ENCODE assay signal across 8 mouse cellular contexts in the genomic region with DNA sequence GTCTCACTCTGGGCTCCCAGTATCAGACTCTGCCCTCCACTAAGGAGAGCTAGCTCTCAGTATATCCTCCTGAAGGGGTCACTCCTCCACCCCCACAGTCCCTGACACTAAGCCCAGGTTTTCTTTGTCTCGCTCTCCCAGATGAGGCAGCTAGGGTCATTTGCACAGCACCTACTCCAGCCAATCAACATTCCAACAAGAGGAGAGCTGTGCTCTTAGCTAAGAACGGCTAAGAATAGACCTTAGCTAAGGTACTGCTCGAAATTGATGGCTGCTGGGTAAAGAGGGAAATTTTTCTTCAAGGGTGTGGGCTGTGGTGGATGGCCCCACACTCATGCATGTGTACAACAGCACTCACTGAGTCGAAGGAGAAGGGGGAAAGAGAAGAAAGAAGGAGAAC.
A peak's percentile ranks its signal among the peaks of the same experiment; 100 is the strongest.
DNase-seq lines count a peak whose midpoint lies in the region; ATAC-seq and TF ChIP-seq lines count a peak whose summit lies in the region.

No protein-coding gene starts in this region.

- TF ChIP-seq CTCF in forebrain, postnatal 0 days (IDR thresholded peaks at IDR 0.05; ENCODE audit: low read depth): no peak

- no peak for TF ChIP-seq POLR2A in myocyte (IDR thresholded peaks at IDR 0.05; ENCODE audit: insufficient read length, low read depth)

- H3K4me3 ChIP-seq in forebrain, embryonic 10.5 days: peak overlapping the region; percentile 49
- H3K4me3 ChIP-seq in forebrain, postnatal 0 days (ENCODE audit: low read depth, low read length): no peak overlapping the region
- H3K4me3 ChIP-seq in heart, embryonic 10.5 days: peak overlapping the region; percentile 57
- H3K4me3 ChIP-seq in limb, embryonic 10.5 days: peak overlapping the region; percentile 46
- H3K4me3 ChIP-seq in myocyte: no peak overlapping the region

- H3K79me2 ChIP-seq in myocyte (ENCODE audit: control insufficient read depth, insufficient read depth): no peaks in the 10 kb centered on the region

- H3K4me2 ChIP-seq in forebrain, postnatal 0 days (ENCODE audit: low read depth): no peak overlapping the region
- peak overlapping the region; percentile 77 for H3K4me2 ChIP-seq in myocyte (ENCODE audit: low read depth)

- no peaks in the 10 kb centered on the region for H3K9me3 ChIP-seq in forebrain, embryonic 10.5 days
- no peaks in the 10 kb centered on the region for H3K9me3 ChIP-seq in forebrain, postnatal 0 days (ENCODE audit: low read length)
- H3K9me3 ChIP-seq in heart, embryonic 10.5 days: no peaks in the 10 kb centered on the region
- H3K9me3 ChIP-seq in limb, embryonic 10.5 days (replicated peaks): no peaks in the 10 kb centered on the region

- peaks cover 10% of the 10 kb centered on the region for H3K4me1 ChIP-seq in forebrain, embryonic 10.5 days
- H3K4me1 ChIP-seq in forebrain, postnatal 0 days (ENCODE audit: insufficient read depth): no peaks in the 10 kb centered on the region
- H3K4me1 ChIP-seq in heart, embryonic 10.5 days: peaks cover 10% of the 10 kb centered on the region; the same call in 1 of the 2 replicates
- peaks cover 10% of the 10 kb centered on the region for H3K4me1 ChIP-seq in limb, embryonic 10.5 days

- H3K27me3 ChIP-seq in forebrain, embryonic 10.5 days (ENCODE audit: poor library complexity, severe bottlenecking): no peaks in the 10 kb centered on the region
- H3K27me3 ChIP-seq in forebrain, postnatal 0 days (ENCODE audit: insufficient read depth, low read length): no peaks in the 10 kb centered on the region; the same call in 1 of the 2 replicates
- H3K27me3 ChIP-seq in heart, embryonic 10.5 days (ENCODE audit: insufficient read depth, poor library complexity, severe bottlenecking): no peaks in the 10 kb centered on the region
- no peaks in the 10 kb centered on the region for H3K27me3 ChIP-seq in limb, embryonic 10.5 days (ENCODE audit: low read depth, poor library complexity, severe bottlenecking)
- no peaks in the 10 kb centered on the region for H3K27me3 ChIP-seq in myocyte (ENCODE audit: control insufficient read depth, insufficient read depth, insufficient read length)

- DNase-seq in forebrain, embryonic 10.5 days (ENCODE audit: extremely low spot score, low spot score): no peak
- DNase-seq in forebrain, postnatal 0 days: no peak
- DNase-seq in heart, embryonic 10.5 days (ENCODE audit: low spot score): peak; percentile 80
- no peak for DNase-seq in limb, embryonic 10.5 days (ENCODE audit: low spot score)
- no peak for DNase-seq in left cerebral cortex, adult 9 months (ENCODE audit: low spot score in 2 of 2)
- no peak for DNase-seq in gastrocnemius, postnatal 4 days (ENCODE audit: low spot score in 2 of 2)
- DNase-seq in kidney, adult 11 months: no peak

- WGBS in forebrain, embryonic 10.5 days: 25% methylated on average over 4 of the region's 4 CpGs
- WGBS in forebrain, postnatal 0 days: 25% methylated on average over 4 of the region's 4 CpGs
- WGBS in heart, embryonic 10.5 days: 14% methylated on average over 4 of the region's 4 CpGs
- WGBS in limb, embryonic 10.5 days: 14% methylated on average over 4 of the region's 4 CpGs

- no peak overlapping the region for H3ac ChIP-seq in myocyte (ENCODE audit: control insufficient read depth, insufficient read length)

- ATAC-seq in forebrain, postnatal 0 days: no peak

- H3K36me3 ChIP-seq in forebrain, embryonic 10.5 days (replicated peaks): no peaks in the 10 kb centered on the region
- H3K36me3 ChIP-seq in forebrain, postnatal 0 days (ENCODE audit: insufficient read depth): no peaks in the 10 kb centered on the region
- no peaks in the 10 kb centered on the region for H3K36me3 ChIP-seq in heart, embryonic 10.5 days
- H3K36me3 ChIP-seq in limb, embryonic 10.5 days: no peaks in the 10 kb centered on the region
- no peaks in the 10 kb centered on the region for H3K36me3 ChIP-seq in myocyte (ENCODE audit: control insufficient read depth, insufficient read depth)

- H3K9ac ChIP-seq in forebrain, postnatal 0 days: no peak overlapping the region

- peak overlapping the region; percentile 74; the same call in 1 of the 2 replicates for H3K27ac ChIP-seq in forebrain, embryonic 10.5 days
- no peak overlapping the region for H3K27ac ChIP-seq in forebrain, postnatal 0 days (ENCODE audit: low read depth, low read length)
- peak overlapping the region; percentile 88 for H3K27ac ChIP-seq in heart, embryonic 10.5 days
- peak overlapping the region; percentile 82 for H3K27ac ChIP-seq in limb, embryonic 10.5 days

TF ChIP-seq in myocyte, 11 proteins besides CTCF, POLR2A, EP300 and RAD21:
- TF ChIP-seq E2F4 (IDR thresholded peaks at IDR 0.05; ENCODE audit: insufficient read depth): no peak
- TF ChIP-seq TCF12 (IDR thresholded peaks at IDR 0.05; ENCODE audit: insufficient read depth, poor library complexity, severe bottlenecking): no peak
- no peak for TF ChIP-seq POLR2AphosphoS2 (IDR thresholded peaks at IDR 0.05; ENCODE audit: insufficient read length, low read depth)
- TF ChIP-seq MYOG (IDR thresholded peaks at IDR 0.05; ENCODE audit: control insufficient read depth in 1 of 3, insufficient read depth in 1 of 3, insufficient read length in 2 of 3, low read depth in 2 of 3): no peak
- no peak for TF ChIP-seq USF1 (IDR thresholded peaks at IDR 0.05; ENCODE audit: low read depth)
- TF ChIP-seq SRF (IDR thresholded peaks at IDR 0.05; ENCODE audit: control insufficient read depth, insufficient read length, low read depth): no peak
- no peak for TF ChIP-seq TCF3 (IDR thresholded peaks at IDR 0.05; ENCODE audit: insufficient read length, low read depth)
- no peak for TF ChIP-seq REST (IDR thresholded peaks at IDR 0.05; ENCODE audit: insufficient read depth, insufficient read length)
- TF ChIP-seq MYOD1 (IDR thresholded peaks at IDR 0.05; ENCODE audit: control insufficient read depth in 1 of 3, insufficient read length in 2 of 3, low read depth in 2 of 3): no peak
- no peak for TF ChIP-seq CEBPB (IDR thresholded peaks at IDR 0.05; ENCODE audit: insufficient read depth, poor library complexity, severe bottlenecking)
- no peak for TF ChIP-seq MAX (IDR thresholded peaks at IDR 0.05; ENCODE audit: low read depth)
TF ChIP-seq in myocyte: peak in this region for 0.

Comparison
In these comparisons a context has a peak if more than half of its experiments do, and no peak if none do; other contexts are left out.
1. H3K4me3 ChIP-seq: peak in forebrain, embryonic 10.5 days (single experiment), heart, embryonic 10.5 days (single experiment) and limb, embryonic 10.5 days (single experiment); none in forebrain, postnatal 0 days (single experiment) and myocyte (single experiment).